ENCODE assay signal across 23 mouse cellular contexts in the genomic region with DNA sequence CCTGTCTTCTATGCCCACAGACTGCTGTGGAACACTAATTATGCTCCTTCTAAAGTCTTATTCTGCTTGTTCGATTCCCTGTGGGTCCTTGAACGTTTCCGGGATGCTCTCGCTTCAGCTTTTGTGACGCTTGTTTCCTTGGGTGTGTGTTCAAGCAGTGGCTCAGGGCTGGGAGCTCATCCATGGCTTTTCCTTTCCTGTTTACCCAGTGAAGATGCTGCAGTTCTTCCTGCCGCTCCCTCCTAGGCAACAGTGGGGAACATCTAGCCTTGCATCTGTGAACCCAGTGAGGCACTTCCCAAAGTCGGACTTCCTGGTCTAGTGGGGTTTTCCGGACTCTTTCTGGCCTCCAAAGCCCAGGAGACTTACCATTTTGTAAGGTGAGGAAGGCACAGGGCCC. TPM values are rescaled to one million over a fixed set of nuclear protein-coding genes. Genes with fewer than 3 reads are reported as not detected.
"Had no signal": no experiment of that assay in that cellular context is flagged by ENCODE, and none has a peak within 500 bp of the region (broad histone marks: within the 10 kb centered on the region; RNA-seq: fewer than 3 reads in every experiment).

No protein-coding gene starts in this region.

- H3K4me3 ChIP-seq: liver, embryonic 13.5 days; liver, embryonic 15.5 days; lung, embryonic 15.5 days; midbrain, embryonic 10.5 days; midbrain, embryonic 12.5 days; myocyte; neural tube, embryonic 13.5 days; neural tube, embryonic 15.5 days; stomach, embryonic 15.5 days had no signal

- DNase-seq: liver; liver, embryonic 13.5 days; liver, postnatal 0 days; midbrain, embryonic 14.5 days; retina, postnatal 1 day; right cerebral cortex, postnatal 4 days; spleen, adult 18-20 months; thymus, adult 18-20 months; thymus, postnatal 14 days; thymus, postnatal 36 days had no signal

- H3K9me3 ChIP-seq: liver, embryonic 13.5 days; liver, embryonic 15.5 days; lung, embryonic 15.5 days; midbrain, embryonic 10.5 days; midbrain, embryonic 12.5 days; neural tube, embryonic 13.5 days; neural tube, embryonic 15.5 days; stomach, embryonic 15.5 days had no signal

- H3K4me2 ChIP-seq: liver, embryonic 11.5 days; liver, embryonic 13.5 days; liver, embryonic 15.5 days; lung, embryonic 15.5 days; midbrain, embryonic 12.5 days; neural tube, embryonic 13.5 days; neural tube, embryonic 15.5 days; stomach, embryonic 15.5 days had no signal

- H3K27me3 ChIP-seq: liver, embryonic 13.5 days; liver, embryonic 15.5 days; lung, embryonic 15.5 days; midbrain, embryonic 12.5 days; neural tube, embryonic 13.5 days; neural tube, embryonic 15.5 days; stomach, embryonic 15.5 days had no signal

- H3K27ac ChIP-seq: liver, embryonic 13.5 days; liver, embryonic 15.5 days; lung, embryonic 15.5 days; midbrain, embryonic 10.5 days; midbrain, embryonic 12.5 days; neural tube, embryonic 13.5 days; neural tube, embryonic 15.5 days; stomach, embryonic 15.5 days; stomach, postnatal 0 days had no signal

- H3K9ac ChIP-seq: liver, embryonic 13.5 days; liver, embryonic 15.5 days; liver, postnatal 0 days; lung, embryonic 15.5 days; midbrain, embryonic 12.5 days; neural tube, embryonic 13.5 days; neural tube, embryonic 15.5 days; stomach, embryonic 15.5 days had no signal

- ATAC-seq: liver, postnatal 0 days; midbrain, embryonic 16.5 days had no signal

- H3K36me3 ChIP-seq: liver, embryonic 13.5 days; liver, embryonic 15.5 days; lung, embryonic 15.5 days; midbrain, embryonic 10.5 days; midbrain, embryonic 12.5 days; neural tube, embryonic 13.5 days; neural tube, embryonic 15.5 days; stomach, embryonic 15.5 days had no signal

- H3K4me1 ChIP-seq: liver, embryonic 13.5 days; liver, embryonic 15.5 days; lung, embryonic 15.5 days; midbrain, embryonic 12.5 days; stomach, embryonic 15.5 days had no signal

RNA-seq across cellular contexts. Expression of gene Fxyd4, which starts 53.2 kb away (rescaled TPM):
- polyA plus RNA-seq: small intestine, adult 2 months; testis, adult 2 months had no signal
